Mouse (Mus musculus): ENCODE data around the gene Nfyb. TPM values are rescaled to one million over a fixed set of nuclear protein-coding genes. Genes with fewer than 3 reads are reported as not detected.

Nfyb gene
- polyA plus RNA-seq (2017; shearing (Covaris generic)): 10 to 100 TPM; 78.3 to 81.3 TPM

DNA sequence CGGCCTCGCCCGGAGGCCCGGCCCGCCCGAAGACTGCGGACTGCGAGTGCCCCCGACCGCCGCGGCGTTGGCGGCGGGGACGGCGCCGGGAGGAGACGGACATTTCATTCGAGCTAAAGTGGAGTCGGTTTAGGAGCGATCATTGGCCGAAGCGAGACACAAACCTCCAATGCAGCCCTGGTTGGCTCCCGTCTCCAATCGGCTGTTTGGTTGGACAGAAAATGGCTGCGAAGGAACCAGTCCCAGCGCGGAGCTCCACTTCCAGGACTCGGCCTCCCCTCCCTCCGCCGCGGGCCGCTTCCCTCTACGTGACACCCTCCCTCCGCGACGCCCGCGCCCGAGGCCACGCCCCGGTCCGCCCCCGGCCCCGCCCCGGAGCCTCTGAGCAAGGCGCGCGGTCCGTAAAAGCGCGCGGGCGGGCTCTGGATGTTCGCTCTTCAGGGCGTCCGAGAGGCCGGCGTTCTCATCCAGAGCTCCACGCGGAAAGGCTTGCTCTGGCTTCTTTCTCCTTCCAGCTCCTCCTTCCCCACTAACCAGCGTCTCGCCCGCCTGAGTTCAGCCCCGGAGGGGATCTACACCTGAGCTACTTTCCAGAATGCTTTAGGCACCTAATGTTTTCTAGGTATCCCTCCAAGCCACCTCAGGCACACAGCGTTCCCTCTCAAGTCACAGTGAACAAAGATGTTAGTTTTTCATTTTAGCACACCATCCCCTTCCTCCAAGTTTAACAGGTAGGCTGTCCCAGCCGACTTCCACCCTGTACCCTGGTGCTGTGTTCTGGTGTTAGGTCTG is at the start of gene Nfyb:
Gene Nfyb (minus strand): TSS at position 305 of the 792 bp plus-strand sequence.
- peak; percentile 96 for ATAC-seq

DNA sequence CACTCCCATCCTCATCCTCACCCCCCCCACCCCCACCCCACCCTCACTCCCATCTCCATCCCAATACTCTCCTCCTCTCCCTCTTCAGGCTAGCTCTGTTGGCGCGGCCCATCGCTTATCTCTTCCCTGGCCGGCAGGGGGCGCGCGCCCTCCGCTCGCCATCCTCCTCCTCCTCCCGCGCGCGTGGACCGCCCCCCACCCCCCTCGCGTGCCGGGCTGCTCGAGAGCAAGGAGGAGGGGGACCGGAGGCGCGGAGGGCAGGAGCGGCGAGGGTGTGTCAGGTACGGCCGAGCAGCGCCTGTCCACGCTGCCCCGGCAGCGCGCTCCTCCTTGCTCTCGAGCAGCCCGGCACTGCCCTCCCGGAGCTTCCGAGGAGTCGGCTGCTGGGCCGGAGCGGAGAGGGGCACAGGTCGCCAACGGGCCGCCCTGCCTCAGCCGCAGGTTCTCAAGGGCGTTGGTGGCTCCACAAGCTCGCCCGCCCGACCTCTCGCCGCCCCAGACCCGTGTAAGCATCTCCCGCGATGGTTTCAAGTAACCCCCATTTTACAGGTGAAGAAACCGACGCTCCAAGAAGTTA is 48.0 kb upstream of the Nfyb start:
- peak; percentile 87 for ATAC-seq

DNA sequence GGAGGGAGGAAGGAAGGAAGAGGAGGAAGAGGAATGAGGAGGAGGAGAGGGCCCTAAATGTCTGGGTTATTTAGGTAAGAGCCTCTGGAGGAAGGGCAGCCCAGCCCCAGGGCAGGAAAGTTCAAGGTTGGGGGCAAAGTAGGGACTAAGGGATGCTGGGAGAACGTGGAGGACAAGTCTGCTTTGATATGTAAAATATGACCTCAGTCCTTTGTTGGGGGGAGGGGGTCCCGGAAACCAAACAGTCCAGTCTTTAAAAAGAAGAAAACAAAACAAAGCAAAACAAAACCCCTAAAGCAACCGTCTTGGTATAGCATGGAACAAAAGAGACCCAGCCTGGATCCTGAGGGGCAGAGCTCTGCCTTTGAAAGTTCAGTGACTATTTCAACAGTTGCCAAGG is 45.4 kb upstream of the Nfyb start:
- ATAC-seq: no peak

DNA sequence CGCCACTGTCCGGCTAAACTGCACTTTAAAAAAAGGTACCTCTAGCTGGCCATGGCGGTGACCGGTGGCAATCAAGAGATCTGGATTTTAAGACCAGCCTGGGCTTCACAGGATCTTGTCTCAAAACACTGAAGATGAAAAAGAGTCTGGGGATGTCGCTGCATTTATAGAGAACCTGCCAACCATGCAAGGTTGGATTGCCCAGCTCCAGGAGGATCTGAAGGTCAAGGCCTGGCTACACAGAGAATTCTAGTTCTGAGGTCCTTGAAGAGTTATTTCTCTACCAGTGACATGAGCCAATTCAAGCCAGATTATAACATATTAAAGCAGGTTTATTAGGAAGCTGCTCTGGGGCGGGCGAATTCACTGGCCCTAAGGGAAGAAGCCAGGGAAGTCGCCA is 44.9 kb upstream of the Nfyb start:
- no peak for ATAC-seq

DNA sequence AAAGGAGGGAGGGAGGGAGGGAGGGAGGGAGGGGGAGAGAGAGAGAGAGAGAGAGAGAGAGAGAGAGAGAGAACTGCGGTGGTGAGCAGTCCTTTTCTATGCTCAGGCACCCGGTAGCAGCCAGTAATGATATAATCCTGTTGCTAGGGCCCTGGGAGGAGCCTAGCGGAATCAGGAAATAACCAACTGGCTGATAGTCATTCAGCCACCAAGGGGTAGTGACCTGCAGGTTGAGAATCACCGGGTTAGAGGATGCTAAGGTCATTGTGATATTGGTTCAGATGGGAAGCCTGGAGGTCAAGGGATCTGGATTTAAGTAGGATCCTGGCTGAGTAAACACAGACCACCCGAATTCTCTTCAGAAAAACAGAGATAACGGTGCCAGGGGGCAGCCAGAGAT is 44.2 kb upstream of the Nfyb start:
- ATAC-seq: no peak

DNA sequence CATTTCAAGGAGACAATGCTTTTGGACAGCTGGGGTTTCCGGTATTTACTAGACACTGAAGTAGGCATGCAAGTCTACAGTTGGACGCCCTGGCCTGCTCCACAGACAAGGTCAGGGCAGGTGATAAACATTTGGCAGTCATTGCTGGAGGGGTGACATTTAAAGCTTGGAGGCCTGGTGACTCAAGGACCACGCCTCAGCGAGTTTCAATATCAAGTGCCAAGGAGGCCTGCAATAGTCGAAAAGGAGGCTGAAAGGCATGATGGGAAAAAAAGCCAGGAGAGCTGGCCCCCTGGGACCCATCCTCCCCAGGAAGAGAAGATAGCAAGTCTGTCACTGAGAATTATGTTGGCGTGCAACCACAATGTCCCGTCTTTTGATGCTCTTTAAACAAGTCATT is 43.3 kb upstream of the Nfyb start:
- no peak for ATAC-seq

DNA sequence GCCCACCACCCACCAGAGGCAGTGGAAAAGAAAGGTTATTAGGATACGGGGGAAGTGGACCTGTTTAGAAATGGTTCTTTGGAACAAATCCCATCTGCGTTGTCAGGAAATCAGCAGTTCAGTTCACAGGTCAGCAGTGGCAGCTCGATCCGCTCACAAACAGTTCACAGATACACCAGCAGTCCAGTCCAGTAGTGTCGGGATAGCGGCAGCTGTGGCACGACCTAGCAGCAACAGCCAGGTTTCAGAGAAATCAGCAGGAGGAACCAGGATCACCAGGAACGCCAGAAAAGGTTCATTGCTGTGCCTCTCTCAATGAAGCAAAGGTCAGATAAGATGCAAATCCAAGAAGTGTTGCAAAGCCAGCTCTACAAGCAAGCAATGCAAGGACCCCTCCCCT is 42.5 kb upstream of the Nfyb start:
- ATAC-seq: no peak

DNA sequence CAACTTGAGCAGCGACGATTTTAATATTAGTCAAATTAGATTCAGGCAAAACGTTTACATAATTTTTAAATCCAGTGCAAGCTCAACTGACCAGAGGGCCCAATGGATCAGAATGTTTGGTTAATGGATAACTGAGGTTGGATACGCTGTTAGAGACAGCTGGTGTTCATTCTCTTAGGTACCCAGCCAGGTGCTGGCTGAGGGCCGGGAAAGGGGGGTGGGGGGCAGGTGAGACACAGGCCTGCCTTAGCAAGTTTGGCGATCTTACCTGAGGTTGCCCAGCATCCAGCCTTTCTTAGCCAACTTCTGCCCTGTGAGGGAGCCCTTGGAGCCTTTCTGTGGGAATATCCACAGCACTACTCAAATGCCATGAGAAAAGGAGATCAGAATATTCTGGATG is 41.2 kb upstream of the Nfyb start:
- ATAC-seq: no peak

DNA sequence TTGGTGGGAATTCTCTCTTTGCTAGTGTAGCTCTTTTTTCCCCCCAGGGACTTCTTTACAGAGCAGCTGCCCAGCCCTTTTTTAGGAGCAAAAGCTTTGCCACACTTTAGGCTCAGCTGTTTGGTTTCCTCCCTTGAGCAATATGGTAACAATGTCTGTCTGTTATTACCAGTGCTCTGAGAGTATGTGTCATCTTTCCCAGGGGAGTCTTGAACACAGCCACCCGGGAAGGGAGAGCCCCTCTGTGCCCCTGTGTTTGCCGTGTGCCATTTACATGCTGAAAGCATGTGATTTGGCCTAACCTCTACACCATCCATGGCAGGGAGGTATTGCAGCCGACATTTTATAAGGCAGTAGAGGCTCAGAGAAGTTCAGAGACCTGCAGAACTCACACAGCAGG is 40.5 kb upstream of the Nfyb start:
- ATAC-seq: no peak

DNA sequence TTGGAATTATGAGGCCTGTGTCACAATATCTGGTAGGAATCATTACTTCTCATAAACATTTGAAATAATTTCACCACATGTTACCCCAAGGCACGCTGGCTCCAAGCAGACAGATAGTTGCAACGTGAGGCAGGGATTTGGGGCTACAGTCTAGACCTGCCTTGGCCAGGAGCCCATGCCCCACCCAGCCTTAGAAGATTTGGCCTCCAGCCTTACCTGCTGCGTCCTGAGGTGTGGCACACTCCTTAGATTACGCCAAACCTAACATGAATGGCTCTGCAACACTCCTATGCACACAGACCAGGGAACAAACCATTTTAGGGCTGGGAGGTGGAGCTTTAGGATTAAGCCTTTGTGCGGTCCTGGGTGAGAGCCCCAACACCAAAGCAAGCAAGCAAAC is 36.1 kb upstream of the Nfyb start:
- no peak for ATAC-seq

DNA sequence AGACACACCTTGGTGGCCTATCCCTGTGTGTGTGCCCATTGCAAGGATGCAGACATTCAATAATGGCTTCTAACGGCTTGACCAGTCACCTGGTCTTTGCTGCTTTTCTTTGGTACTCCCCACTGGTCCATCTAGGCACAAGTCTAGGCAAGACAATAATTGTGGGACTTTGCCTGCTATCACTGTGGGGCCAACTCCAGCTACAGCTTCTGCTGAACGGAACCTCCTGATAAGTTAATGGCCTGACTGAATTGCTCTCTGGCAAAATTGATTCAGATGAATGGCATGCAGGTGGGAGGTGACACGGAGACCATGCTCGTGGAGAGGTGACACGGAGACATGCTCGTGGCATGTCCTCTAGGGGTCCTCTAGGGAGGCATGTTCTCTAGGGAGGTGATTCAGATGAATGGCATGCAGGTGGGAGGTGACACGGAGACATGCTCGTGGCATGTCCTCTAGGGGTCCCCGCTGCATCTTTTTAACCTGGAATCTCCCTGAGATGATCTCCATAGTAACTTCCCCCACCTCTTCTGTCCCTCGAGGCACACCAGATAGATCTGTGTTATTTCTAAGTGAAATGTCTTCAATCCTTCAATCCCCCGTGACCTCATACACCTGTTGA is 34.5 kb upstream of the Nfyb start:
- no peak for ATAC-seq

DNA sequence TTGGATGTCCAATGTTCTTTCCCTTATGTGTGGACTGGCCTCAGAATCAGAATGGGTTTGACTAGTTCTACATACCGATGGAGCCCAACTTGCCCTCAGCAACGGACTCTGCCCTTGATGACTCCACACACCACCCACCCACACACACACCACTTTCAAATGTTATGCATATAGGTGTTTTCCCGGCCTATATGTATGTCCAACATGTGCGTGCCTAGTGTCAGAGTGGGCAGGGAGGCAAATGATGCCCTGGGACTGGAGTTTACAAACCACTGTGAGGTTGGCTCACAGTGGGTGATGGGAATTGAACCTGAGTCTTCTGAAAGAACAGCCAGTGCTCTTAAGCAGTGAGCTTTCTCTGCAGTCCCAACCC is 33.2 kb upstream of the Nfyb start:
- peak; percentile 48 for ATAC-seq

DNA sequence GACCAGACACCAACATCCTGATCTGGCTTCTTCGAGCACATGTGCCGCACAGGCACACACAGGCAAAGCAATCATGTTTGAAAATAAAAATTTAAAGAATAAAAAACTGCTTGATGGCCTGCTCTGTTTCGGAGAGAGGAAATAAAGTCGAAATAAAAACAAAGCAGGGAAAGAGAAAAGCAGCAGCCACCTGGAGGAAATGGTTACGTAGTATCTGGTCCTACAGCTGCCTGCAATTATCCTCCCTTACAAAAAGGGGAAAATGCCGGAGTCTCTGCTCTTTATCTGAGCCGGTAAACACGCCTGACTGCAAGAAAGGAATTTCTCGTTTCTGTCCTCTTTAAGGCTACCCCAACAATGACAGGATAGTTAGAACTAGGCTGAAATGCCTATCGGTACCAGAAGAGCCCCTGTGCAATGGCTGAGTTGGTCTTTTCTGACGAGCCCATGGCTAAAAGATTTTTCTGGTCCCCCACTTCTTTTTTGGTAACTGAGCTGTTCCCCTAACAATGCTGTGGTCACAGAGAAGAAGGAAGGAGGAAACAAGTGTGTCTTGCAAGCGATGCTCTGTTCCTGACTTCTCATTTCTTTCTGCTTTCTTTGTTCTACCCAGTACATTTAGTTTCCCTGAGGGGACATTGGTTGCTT is 32.7 kb upstream of the Nfyb start:
- ATAC-seq: peak; percentile 16

DNA sequence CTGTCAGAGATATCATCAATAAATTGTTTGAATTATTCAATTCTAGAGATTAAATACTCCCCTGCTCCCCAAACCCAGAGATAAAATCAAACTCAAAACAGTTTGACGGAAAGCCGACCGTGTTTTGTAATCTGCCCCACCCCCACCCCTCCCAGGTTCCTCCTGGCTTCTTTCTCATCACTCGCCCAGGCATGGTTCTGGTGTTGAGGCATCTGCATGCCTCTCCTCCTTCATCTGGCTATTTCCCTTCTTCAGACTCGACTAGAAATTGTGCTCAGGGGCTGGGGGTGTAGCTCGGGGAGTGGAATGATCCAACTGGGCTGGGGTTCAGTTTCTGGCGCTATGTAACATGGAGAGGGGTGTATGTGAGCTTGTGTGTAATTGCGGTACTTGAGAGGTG is 31.8 kb upstream of the Nfyb start:
- no peak for ATAC-seq

DNA sequence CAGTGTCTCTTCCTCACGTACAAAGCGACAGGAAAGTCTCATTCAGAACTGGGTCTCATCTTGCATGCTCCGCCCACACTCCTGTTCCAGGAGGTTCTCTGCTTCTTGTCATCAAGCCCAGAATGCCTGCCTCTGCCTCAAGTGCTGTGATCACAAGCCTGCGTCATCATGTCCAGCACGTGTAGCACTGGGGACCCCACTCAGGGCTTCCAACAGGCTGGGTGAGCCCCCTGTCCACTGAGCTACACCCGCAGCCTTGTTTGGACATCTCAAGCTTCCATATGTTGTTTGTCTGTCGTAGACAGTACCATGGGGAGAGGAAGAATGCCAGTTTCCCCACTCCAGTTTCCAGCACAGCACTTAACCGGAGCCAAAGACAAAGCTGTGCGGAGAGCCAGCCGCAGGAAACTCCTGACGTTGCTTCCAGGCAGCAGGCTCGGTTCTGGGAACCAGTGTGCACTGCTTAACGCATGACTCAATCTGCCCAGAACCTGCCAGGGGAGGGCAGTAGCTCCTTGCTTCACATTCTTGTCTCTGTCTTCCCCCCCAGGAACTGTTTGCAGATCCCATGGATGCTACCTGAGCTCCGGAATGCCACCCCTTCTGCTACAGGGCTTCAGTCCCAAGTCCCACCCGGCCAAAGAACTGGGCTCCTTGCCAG is 31.3 kb upstream of the Nfyb start:
- peak; percentile 49 for ATAC-seq

DNA sequence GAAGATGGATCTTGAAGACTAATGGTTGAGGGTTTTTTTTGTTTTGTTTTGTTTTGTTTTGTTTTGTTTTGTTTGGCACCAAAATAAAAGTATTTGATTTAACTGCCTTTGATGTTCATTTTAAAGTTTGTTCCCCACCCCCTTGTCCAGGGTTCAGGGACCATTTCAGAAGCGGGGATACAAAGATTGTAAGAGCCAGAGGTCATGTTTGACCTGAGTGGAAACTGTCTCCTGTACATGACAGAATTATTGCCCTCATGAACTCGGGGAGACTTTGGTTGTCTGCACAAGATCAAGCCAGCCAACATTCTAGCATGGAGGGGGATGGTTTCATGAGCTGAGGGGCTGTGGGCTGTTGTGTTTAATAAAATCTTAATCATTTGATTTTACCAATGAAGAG is 28.4 kb upstream of the Nfyb start:
- ATAC-seq: no peak

DNA sequence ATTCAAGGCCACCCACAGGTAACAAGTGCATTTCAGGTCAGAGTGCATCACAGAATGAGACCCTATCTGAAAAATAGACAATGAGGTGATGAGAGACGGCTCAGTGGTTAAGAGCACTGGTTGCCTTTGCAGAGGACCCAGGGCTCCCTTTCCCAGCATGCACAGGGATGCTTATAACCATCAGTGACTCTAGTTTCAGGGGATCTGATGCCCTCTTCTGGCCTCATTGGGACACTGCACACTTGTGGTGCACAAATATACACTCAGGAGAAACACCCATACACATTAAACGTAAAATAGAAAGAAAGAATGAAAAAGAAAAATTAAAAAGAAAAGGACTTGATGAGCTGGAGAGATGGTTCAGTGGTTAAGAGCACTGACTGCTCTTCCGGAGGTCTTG is 27.8 kb upstream of the Nfyb start:
- no peak for ATAC-seq

DNA sequence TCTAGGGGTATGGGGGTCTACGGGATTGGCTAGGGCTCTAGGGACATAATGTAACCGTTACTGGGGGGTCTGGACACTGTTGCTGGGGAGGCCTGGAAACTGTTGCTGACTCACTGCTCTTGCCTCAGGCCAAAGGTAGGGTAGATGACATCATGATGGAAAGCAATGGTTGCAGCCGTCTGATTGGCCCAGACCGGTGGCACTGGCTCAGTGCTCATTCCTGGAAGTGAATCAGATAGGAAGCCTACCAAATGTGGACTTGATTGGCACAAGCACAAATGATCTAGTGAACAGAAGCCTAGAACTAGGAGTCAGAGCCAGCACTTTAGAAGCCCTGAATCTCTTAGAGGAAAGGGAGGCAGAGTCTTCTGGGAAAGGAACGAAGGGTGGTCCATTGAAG is 26.6 kb upstream of the Nfyb start:
- ATAC-seq: no peak

DNA sequence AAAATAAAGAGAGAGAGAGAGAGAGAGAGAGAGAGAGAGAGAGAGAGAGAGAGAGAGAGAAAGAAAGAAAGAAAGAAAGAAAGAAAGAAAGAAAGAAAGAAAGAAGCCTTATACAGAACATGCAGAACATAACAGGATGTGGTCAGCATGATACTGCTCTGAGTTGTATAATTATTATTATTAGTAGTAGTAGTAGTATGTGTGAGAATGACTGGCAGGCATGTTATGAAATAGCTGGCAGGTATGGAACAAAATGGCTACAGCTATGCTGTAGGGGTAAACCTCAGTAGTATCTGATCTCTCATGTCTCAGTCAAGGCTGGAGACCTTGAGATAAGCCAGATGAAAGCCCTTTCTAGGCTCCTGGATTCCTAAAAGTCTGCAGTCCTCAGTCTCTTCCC is 25.2 kb upstream of the Nfyb start:
- peak; percentile 63 for ATAC-seq

DNA sequence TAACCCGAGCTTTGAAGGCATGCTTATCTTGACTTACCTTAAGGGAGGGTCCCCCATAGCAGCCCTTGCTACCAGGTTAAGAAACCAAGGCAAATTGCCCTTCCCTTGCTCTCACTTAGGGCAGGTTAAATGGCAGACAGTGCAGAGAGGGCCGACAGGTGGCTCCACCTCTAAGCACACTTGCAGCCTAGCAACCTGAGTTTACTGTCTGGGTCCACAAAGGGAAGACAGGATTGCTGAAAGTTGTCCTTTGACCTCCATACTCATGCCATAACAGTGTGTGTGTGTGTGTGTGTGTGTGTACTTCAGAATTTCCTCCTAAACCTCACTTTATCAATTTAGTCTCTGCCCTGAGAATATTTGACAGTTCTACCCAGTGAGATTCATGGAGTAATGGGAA is 18.5 kb upstream of the Nfyb start:
- ATAC-seq: no peak

DNA sequence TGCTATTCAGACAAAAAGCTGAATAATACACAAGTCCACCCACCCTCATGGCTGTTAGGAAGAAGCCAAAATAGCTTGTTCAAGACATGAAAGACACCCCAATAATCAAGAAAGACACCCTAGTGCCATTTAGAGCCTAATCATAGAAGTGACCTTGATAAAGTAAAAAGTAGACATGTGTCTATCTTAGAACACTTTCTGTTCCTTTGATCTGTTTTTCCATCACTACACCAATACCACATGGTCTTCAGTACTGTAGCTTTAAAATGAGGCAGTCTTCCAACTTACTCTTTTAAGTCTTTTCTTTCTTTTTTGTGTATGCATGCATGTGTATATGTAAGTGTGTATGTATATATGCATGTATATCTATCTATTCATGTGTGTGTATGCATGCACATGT is 16.9 kb upstream of the Nfyb start:
- ATAC-seq: peak; percentile 57

DNA sequence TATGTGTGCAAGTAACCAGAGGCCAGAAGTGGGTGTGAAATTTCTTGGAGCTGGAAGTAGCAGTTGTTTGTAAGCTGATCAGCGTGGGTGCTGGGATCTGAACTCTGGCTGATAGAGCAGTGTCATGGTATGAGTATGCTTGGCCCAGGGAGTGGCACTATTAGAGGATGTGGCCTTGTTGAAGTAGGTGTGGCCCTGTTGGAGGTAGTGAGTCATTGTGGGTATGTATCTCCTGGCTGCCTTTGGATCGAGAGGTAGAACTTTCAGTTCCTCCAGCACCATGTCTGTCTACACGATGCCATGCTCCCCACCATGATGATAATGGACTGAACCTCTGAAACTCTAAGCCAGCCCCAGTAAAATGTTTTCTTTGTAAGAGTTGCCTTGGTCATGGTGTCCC is 16.4 kb upstream of the Nfyb start:
- peak; percentile 86 for ATAC-seq

DNA sequence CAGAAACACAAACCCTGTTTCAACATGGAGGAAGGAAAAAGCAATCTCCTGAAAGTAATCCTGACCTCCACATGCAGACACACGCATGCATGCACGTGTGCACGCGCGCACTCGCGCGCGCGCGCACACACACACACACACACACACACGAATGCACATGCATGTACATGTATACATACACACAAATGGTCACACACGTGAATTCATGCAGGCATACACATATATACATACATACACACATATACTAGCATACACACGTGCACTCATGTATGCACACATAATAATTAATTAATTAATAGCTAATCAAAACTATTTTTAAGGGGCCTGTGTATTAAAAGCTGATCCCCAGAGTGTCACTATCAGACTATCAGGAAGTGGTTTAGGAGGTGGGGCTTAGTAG is 15.9 kb upstream of the Nfyb start:
- ATAC-seq: peak; percentile 8
